Mouse (Mus musculus) duodenum, adult 2 months (tissue): Measurements from ENCODE around the gene Gm10436. TPM values are rescaled to one million over a fixed set of nuclear protein-coding genes. Genes with fewer than 3 reads are reported as not detected.

Experiments used
- polyA plus RNA-seq: library from polyadenylated mRNA; depleted of rRNA; stranded (reverse); fragments of >200 nt; gene quantifications from 2 replicates; pipeline ENCODE4 v1.2.3, GENCODE M21; 2012; ENCODE audit warnings: low replicate concordance; rRNA removed

Gene Gm10436
- polyA plus RNA-seq = not detected in 2 replicates

GRCm38 (mm10) chr12:88182008-88182407 lies at the start of gene Gm10436:
TSS of gene Gm10436 (minus strand) at chr12:88182108.

Other genes with a start within 250 kb of the Gm10436 start
- not detected in 2 replicates for gene Gm2042, start 228.0 kb downstream of the Gm10436 start, polyA plus RNA-seq
- not detected in 2 replicates for gene Gm2075, start 170.3 kb downstream of the Gm10436 start, polyA plus RNA-seq
- not detected in 2 replicates for gene Gm6803, start 163.3 kb downstream of the Gm10436 start, polyA plus RNA-seq
- gene Gm2056, start 155.1 kb downstream of the Gm10436 start, polyA plus RNA-seq = not detected in 2 replicates
- not detected in 2 replicates for gene Gm16368, start 98.4 kb downstream of the Gm10436 start, polyA plus RNA-seq
- gene Gm8332, start 68.0 kb upstream of the Gm10436 start, polyA plus RNA-seq = not detected in 2 replicates
- not detected in 2 replicates for gene Gm5662, start 92.4 kb upstream of the Gm10436 start, polyA plus RNA-seq
- gene Gm5039, start 141.9 kb upstream of the Gm10436 start, polyA plus RNA-seq = not detected in 2 replicates
- 14.1 and 15.5 TPM in 2 replicates for gene Adck1, start 178.4 kb upstream of the Gm10436 start, polyA plus RNA-seq